Mouse (Mus musculus): ENCODE measurements around the gene A930004D18Rik. TPM values are rescaled to one million over a fixed set of nuclear protein-coding genes. Genes with fewer than 3 reads are reported as not detected.

The A930004D18Rik gene
- total and polyA plus RNA-seq, 3 experiments = 0.39 to 1.8 TPM; not detected in 1

DNA sequence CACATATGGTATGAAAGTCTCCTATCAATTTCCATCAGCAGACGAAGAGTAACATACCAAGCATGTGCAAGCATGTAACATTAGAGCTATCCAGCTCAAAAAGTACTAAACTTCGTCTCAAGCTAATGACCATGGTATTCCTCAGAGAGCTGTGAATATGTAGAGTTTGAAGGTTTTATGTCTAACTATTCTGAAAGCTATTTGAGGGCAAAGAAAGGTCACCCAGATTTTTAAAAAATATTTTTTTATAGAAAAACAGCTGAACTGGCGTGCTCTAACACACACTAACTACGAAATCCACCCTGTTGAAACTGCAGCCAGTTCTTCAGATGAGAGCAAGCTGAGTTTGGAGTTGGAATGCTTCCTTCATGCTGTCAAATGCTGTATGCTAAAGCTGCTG lies 33.3 kb downstream of the A930004D18Rik start:
- H3K36me3 ChIP-seq (ENCODE audit: control insufficient read depth in 1 of 2, insufficient read depth in 2 of 2, low read length in 2 of 2) = no peaks in the 10 kb centered on the region
- peaks cover 0 to 2% of the 10 kb centered on the region in 2 experiments; a peak in 2 of 4 replicates for H3K27me3 ChIP-seq (ENCODE audit: control insufficient read depth in 1 of 2, insufficient read depth in 2 of 2, low read length in 2 of 2)
- DNase-seq (ENCODE audit: low read depth, low spot score) = no peak
- TF ChIP-seq ELF1 (IDR thresholded peaks at IDR 0.05; ENCODE audit: low read depth, low read length) = no peak
- H3K4me1 ChIP-seq (ENCODE audit: control insufficient read depth in 1 of 2, insufficient read depth in 2 of 2, low read length in 2 of 2) = no peaks in the 10 kb centered on the region
- no peak overlapping the region for H3K9ac ChIP-seq (ENCODE audit: control insufficient read depth, low read depth, low read length, poor library complexity, severe bottlenecking)
- no peaks in the 10 kb centered on the region for H3K9me3 ChIP-seq (replicated peaks; ENCODE audit: insufficient read depth, low read length)
- H3K27ac ChIP-seq (ENCODE audit: control insufficient read depth, low read depth, low read length) = no peak overlapping the region
- H3K4me3 ChIP-seq (ENCODE audit: control insufficient read depth in 1 of 2, insufficient read depth in 1 of 2, low read depth in 2 of 2, low read length in 2 of 2) = no peak overlapping the region
- H3K79me2 ChIP-seq (ENCODE audit: control insufficient read depth, insufficient read depth, low read length, poor library complexity) = no peaks in the 10 kb centered on the region

DNA sequence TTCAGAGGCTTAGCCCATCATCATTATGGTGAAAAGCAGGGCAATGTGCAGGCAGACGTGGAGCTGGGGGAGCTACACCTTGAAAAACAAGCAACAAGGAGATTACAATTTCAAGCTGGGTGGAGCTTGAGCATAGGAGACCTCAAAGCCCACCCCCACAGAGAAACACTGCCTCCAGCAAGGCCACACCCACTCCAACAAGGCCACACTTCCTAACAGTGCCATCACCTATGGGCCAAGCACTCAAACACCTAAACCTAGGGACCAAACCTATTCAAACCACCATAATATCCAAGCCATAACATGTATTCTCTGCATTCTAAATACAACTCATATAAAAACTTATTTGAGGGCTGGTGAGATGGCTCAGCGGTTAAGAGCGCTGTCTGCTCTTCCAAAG lies 35.2 kb downstream of the A930004D18Rik start:
- TF ChIP-seq SIN3A (IDR thresholded peaks at IDR 0.05; ENCODE audit: low read length) (no peak), MXI1 (IDR thresholded peaks at IDR 0.05; ENCODE audit: low read depth, low read length) (no peak), GATA1 (IDR thresholded peaks at IDR 0.05; ENCODE audit: low read depth, low read length) (no peak), TBP (IDR thresholded peaks at IDR 0.05; ENCODE audit: low read depth, low read length) (no peak), HCFC1 (IDR thresholded peaks at IDR 0.05; ENCODE audit: low read depth, low read length) (no peak), JUND (IDR thresholded peaks at IDR 0.05; ENCODE audit: low read depth, low read length) (no peak), ZNF384 (IDR thresholded peaks at IDR 0.05; ENCODE audit: low read depth, low read length) (no peak), USF1 (IDR thresholded peaks at IDR 0.05; ENCODE audit: low read depth, low read length) (no peak), ETS1 (IDR thresholded peaks at IDR 0.05; ENCODE audit: low read depth, low read length) (no peak)
- Histone ChIP-seq H3K4me3 (ENCODE audit: control insufficient read depth in 1 of 2, insufficient read depth in 1 of 2, low read depth in 2 of 2, low read length in 2 of 2) (no peak overlapping the region), H3K9me3 (replicated peaks; ENCODE audit: insufficient read depth, low read length) (no peaks in the 10 kb centered on the region), H3K36me3 (ENCODE audit: control insufficient read depth in 1 of 2, insufficient read depth in 2 of 2, low read length in 2 of 2) (no peaks in the 10 kb centered on the region), H3K27me3 (ENCODE audit: control insufficient read depth in 1 of 2, insufficient read depth in 2 of 2, low read length in 2 of 2) (peaks cover 0 to 2% of the 10 kb centered on the region in 2 experiments; a peak in 2 of 4 replicates), H3K4me1 (ENCODE audit: control insufficient read depth in 1 of 2, insufficient read depth in 2 of 2, low read length in 2 of 2) (no peaks in the 10 kb centered on the region), H3K27ac (ENCODE audit: control insufficient read depth, low read depth, low read length) (no peak overlapping the region), H3K79me2 (ENCODE audit: control insufficient read depth, insufficient read depth, low read length, poor library complexity) (no peaks in the 10 kb centered on the region), H3K9ac (ENCODE audit: control insufficient read depth, low read depth, low read length, poor library complexity, severe bottlenecking) (no peak overlapping the region)
- DNase-seq (ENCODE audit: low read depth, low spot score) = no peak

GRCm38 (mm10) chr2:17996858-17997257 lies 40.7 kb downstream of the A930004D18Rik start, which contains the start of gene H2al2a:
TSS of gene H2al2a (minus strand) at chr2:17996958.
- DNase-seq (ENCODE audit: low read depth, low spot score) = no peak
- no peaks in the 10 kb centered on the region for H3K36me3 ChIP-seq (ENCODE audit: control insufficient read depth in 1 of 2, insufficient read depth in 2 of 2, low read length in 2 of 2)

More at GRCm38 (mm10) chr2:17996858-17997257, 40.7 kb downstream of the A930004D18Rik start, which contains the start of gene H2al2a:
- Histone ChIP-seq H3K4me1 (ENCODE audit: control insufficient read depth in 1 of 2, insufficient read depth in 2 of 2, low read length in 2 of 2) (no peaks in the 10 kb centered on the region), H3K4me3 (ENCODE audit: control insufficient read depth in 1 of 2, insufficient read depth in 1 of 2, low read depth in 2 of 2, low read length in 2 of 2) (no peak within 1 kb of the TSS), H3K9me3 (replicated peaks; ENCODE audit: insufficient read depth, low read length) (no peaks in the 10 kb centered on the region), H3K79me2 (ENCODE audit: control insufficient read depth, insufficient read depth, low read length, poor library complexity) (no peaks in the 10 kb centered on the region), H3K27ac (ENCODE audit: control insufficient read depth, low read depth, low read length) (no peak within 1 kb of the TSS), H3K9ac (ENCODE audit: control insufficient read depth, low read depth, low read length, poor library complexity, severe bottlenecking) (no peak within 1 kb of the TSS), H3K27me3 (ENCODE audit: control insufficient read depth in 1 of 2, insufficient read depth in 2 of 2, low read length in 2 of 2) (peaks cover 0 to 2% of the 10 kb centered on the region in 2 experiments; a peak in 1 of 4 replicates)
- no peak for TF ChIP-seq NELFE (IDR thresholded peaks at IDR 0.05; ENCODE audit: low read depth, low read length)
- TF ChIP-seq GATA1 (IDR thresholded peaks at IDR 0.05; ENCODE audit: low read depth, low read length) = no peak
- no peak for TF ChIP-seq UBTF (IDR thresholded peaks at IDR 0.05; ENCODE audit: borderline replicate concordance, insufficient read depth, low read depth, low read length)
- no peak for TF ChIP-seq MAX (IDR thresholded peaks at IDR 0.05; ENCODE audit: low read length)
- TF ChIP-seq TBP (IDR thresholded peaks at IDR 0.05; ENCODE audit: low read depth, low read length) = no peak
- no peak for TF ChIP-seq JUND (IDR thresholded peaks at IDR 0.05; ENCODE audit: low read depth, low read length)
- no peak for TF ChIP-seq CHD2 (IDR thresholded peaks at IDR 0.05; ENCODE audit: low read length)
- TF ChIP-seq HCFC1 (IDR thresholded peaks at IDR 0.05; ENCODE audit: low read depth, low read length) = no peak
- TF ChIP-seq ZC3H11A (IDR thresholded peaks at IDR 0.05; ENCODE audit: low read depth, low read length) = no peak
- no peak for TF ChIP-seq CHD1 (IDR thresholded peaks at IDR 0.05; ENCODE audit: low read depth, low read length)
- no peak for TF ChIP-seq USF2 (IDR thresholded peaks at IDR 0.05; ENCODE audit: borderline replicate concordance in 1 of 2, insufficient read depth in 1 of 2, low read depth in 1 of 2, low read length in 2 of 2)
- TF ChIP-seq GABPA (IDR thresholded peaks at IDR 0.05; ENCODE audit: low read depth, low read length) = no peak
- no peak for TF ChIP-seq SMC3 (IDR thresholded peaks at IDR 0.05; ENCODE audit: low read depth, low read length)
- no peak for TF ChIP-seq ELF1 (IDR thresholded peaks at IDR 0.05; ENCODE audit: low read depth, low read length)
- no peak for TF ChIP-seq MYB (IDR thresholded peaks at IDR 0.05; ENCODE audit: low read depth, low read length)
- no peak for TF ChIP-seq MEF2A (IDR thresholded peaks at IDR 0.05; ENCODE audit: extremely low read depth, insufficient replicate concordance, low read depth, low read length, poor library complexity, severe bottlenecking)
